Mouse (Mus musculus): ENCODE measurements around the gene Tbxas1. TPM values are rescaled to one million over a fixed set of nuclear protein-coding genes. Genes with fewer than 3 reads are reported as not detected.

The Tbxas1 gene
- polyA plus RNA-seq, 1 experiment from 2014 or later: 1.0 TPM

- H3K4me2 ChIP-seq (ENCODE audit: low read depth, low read length): no peak overlapping the region
These were observed 37.6 kb downstream of the Tbxas1 start for GRCm38 (mm10) chr6:38912845-38913244.

GRCm38 (mm10) chr6:38913386-38914042 lies 38.3 kb downstream of the Tbxas1 start:
- Histone ChIP-seq H3K9me3 (replicated peaks; ENCODE audit: control insufficient read depth, low read length) (no peaks in the 10 kb centered on the region), H3K9ac (replicated peaks; ENCODE audit: low read length) (no peak overlapping the region), H3K27me3 (ENCODE audit: control insufficient read depth, insufficient read depth, low read length) (no peaks in the 10 kb centered on the region), H3K4me2 (ENCODE audit: low read depth, low read length) (no peak overlapping the region), H3K4me3 (ENCODE audit: low read depth, low read length) (no peak overlapping the region), H3K4me1 (ENCODE audit: control insufficient read depth, insufficient read depth, low read length) (no peaks in the 10 kb centered on the region), H3K36me3 (replicated peaks; ENCODE audit: control insufficient read depth, insufficient read depth, low read depth, low read length) (no peaks in the 10 kb centered on the region), H3K27ac (replicated peaks; ENCODE audit: low read depth, low read length) (no peak overlapping the region)
- WGBS: 66% methylated on average over 13 of the region's 13 CpGs
- no peak for DNase-seq (ENCODE audit: low spot score)
- no peak for ATAC-seq (replicated peaks; ENCODE audit: insufficient number of reproducible peaks, low FRiP score, low TSS enrichment, low read depth)

More at GRCm38 (mm10) chr6:38912845-38913244, 37.6 kb downstream of the Tbxas1 start:
- WGBS: 84% methylated on average over 9 of the region's 9 CpGs
- Histone ChIP-seq H3K9me3 (replicated peaks; ENCODE audit: control insufficient read depth, low read length) (no peaks in the 10 kb centered on the region), H3K36me3 (replicated peaks; ENCODE audit: control insufficient read depth, insufficient read depth, low read depth, low read length) (no peaks in the 10 kb centered on the region), H3K27ac (replicated peaks; ENCODE audit: low read depth, low read length) (no peak overlapping the region), H3K27me3 (ENCODE audit: control insufficient read depth, insufficient read depth, low read length) (no peaks in the 10 kb centered on the region), H3K9ac (replicated peaks; ENCODE audit: low read length) (no peak overlapping the region), H3K4me3 (ENCODE audit: low read depth, low read length) (no peak overlapping the region), H3K4me1 (ENCODE audit: control insufficient read depth, insufficient read depth, low read length) (no peaks in the 10 kb centered on the region)
- ATAC-seq (replicated peaks; ENCODE audit: insufficient number of reproducible peaks, low FRiP score, low TSS enrichment, low read depth) (no peak), DNase-seq (ENCODE audit: low spot score) (no peak)

GRCm38 (mm10) chr6:38914181-38914580 lies 39.0 kb downstream of the Tbxas1 start:
- no peak overlapping the region for H3K9ac ChIP-seq (replicated peaks; ENCODE audit: low read length)
- H3K27ac ChIP-seq (replicated peaks; ENCODE audit: low read depth, low read length): no peak overlapping the region
- no peaks in the 10 kb centered on the region for H3K36me3 ChIP-seq (replicated peaks; ENCODE audit: control insufficient read depth, insufficient read depth, low read depth, low read length)
- DNase-seq (ENCODE audit: low spot score): no peak
- no peak overlapping the region for H3K4me3 ChIP-seq (ENCODE audit: low read depth, low read length)
- WGBS: 83% methylated on average over 10 of the region's 10 CpGs
- no peak for ATAC-seq (replicated peaks; ENCODE audit: insufficient number of reproducible peaks, low FRiP score, low TSS enrichment, low read depth)
- no peaks in the 10 kb centered on the region for H3K9me3 ChIP-seq (replicated peaks; ENCODE audit: control insufficient read depth, low read length)
- no peaks in the 10 kb centered on the region for H3K4me1 ChIP-seq (ENCODE audit: control insufficient read depth, insufficient read depth, low read length)
- no peaks in the 10 kb centered on the region for H3K27me3 ChIP-seq (ENCODE audit: control insufficient read depth, insufficient read depth, low read length)
- H3K4me2 ChIP-seq (ENCODE audit: low read depth, low read length): no peak overlapping the region

- no peak overlapping the region for H3K4me2 ChIP-seq (ENCODE audit: low read depth, low read length)
- no peaks in the 10 kb centered on the region for H3K36me3 ChIP-seq (replicated peaks; ENCODE audit: control insufficient read depth, insufficient read depth, low read depth, low read length)
- no peak overlapping the region for H3K27ac ChIP-seq (replicated peaks; ENCODE audit: low read depth, low read length)
- no peak overlapping the region for H3K9ac ChIP-seq (replicated peaks; ENCODE audit: low read length)
- H3K9me3 ChIP-seq (replicated peaks; ENCODE audit: control insufficient read depth, low read length): no peaks in the 10 kb centered on the region
- H3K27me3 ChIP-seq (ENCODE audit: control insufficient read depth, insufficient read depth, low read length): no peaks in the 10 kb centered on the region
- ATAC-seq (replicated peaks; ENCODE audit: insufficient number of reproducible peaks, low FRiP score, low TSS enrichment, low read depth): no peak
- no peaks in the 10 kb centered on the region for H3K4me1 ChIP-seq (ENCODE audit: control insufficient read depth, insufficient read depth, low read length)
- H3K4me3 ChIP-seq (ENCODE audit: low read depth, low read length): no peak overlapping the region
- DNase-seq (ENCODE audit: low spot score): no peak
- WGBS: 55% methylated on average over 5 of the region's 5 CpGs
These were observed 40.6 kb downstream of the Tbxas1 start for GRCm38 (mm10) chr6:38915776-38916175.

DNA sequence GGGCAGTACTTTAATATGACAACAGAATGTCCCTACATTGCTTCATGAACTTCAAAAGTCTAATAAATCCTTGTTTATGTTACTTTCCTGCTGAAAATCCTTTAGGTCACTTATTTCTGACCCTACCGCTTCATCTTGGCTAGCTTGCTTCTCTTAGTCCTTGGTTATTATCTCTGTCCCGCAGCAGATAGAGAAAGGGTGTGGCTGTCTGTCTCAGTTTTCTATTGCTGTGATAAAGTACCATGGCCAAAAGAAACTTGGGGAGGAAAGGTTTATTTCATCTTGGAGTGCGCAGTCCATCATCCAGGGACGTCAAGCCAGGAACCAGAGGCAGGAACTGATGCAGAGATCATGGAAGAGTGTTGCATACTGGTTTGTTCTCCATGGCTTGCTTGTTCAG lies 41.4 kb downstream of the Tbxas1 start:
- Histone ChIP-seq H3K27me3 (ENCODE audit: control insufficient read depth, insufficient read depth, low read length) (no peaks in the 10 kb centered on the region), H3K4me2 (ENCODE audit: low read depth, low read length) (no peak overlapping the region), H3K9me3 (replicated peaks; ENCODE audit: control insufficient read depth, low read length) (no peaks in the 10 kb centered on the region), H3K4me1 (ENCODE audit: control insufficient read depth, insufficient read depth, low read length) (no peaks in the 10 kb centered on the region), H3K4me3 (ENCODE audit: low read depth, low read length) (no peak overlapping the region), H3K27ac (replicated peaks; ENCODE audit: low read depth, low read length) (no peak overlapping the region), H3K9ac (replicated peaks; ENCODE audit: low read length) (no peak overlapping the region), H3K36me3 (replicated peaks; ENCODE audit: control insufficient read depth, insufficient read depth, low read depth, low read length) (no peaks in the 10 kb centered on the region)
- no peak for DNase-seq (ENCODE audit: low spot score)
- WGBS: 93% methylated on average over 4 of the region's 4 CpGs
- ATAC-seq (replicated peaks; ENCODE audit: insufficient number of reproducible peaks, low FRiP score, low TSS enrichment, low read depth): no peak

DNA sequence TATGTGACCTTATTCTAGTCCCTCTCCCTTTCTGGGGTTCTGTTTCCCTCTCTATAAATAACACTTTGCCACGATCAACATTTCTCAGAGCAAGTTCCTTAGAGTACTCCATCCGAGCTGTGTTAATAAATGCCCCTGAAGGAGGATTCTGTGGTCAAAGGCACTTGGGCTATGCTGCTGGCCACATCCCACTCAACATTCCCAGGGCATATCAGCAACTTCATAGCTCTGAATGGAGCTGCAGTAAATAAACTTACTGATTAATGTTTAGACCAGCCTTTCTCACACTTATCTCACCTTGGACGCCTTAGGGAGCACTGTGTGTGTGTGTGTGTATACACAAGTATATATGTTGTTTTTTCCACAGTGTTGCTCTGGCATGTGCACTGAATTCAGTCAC lies 42.2 kb downstream of the Tbxas1 start:
- H3K4me3 ChIP-seq (ENCODE audit: low read depth, low read length): no peak overlapping the region
- H3K9me3 ChIP-seq (replicated peaks; ENCODE audit: control insufficient read depth, low read length): no peaks in the 10 kb centered on the region
- H3K9ac ChIP-seq (replicated peaks; ENCODE audit: low read length): no peak overlapping the region
- H3K27me3 ChIP-seq (ENCODE audit: control insufficient read depth, insufficient read depth, low read length): no peaks in the 10 kb centered on the region
- DNase-seq (ENCODE audit: low spot score): no peak
- no peak overlapping the region for H3K4me2 ChIP-seq (ENCODE audit: low read depth, low read length)
- no peak overlapping the region for H3K27ac ChIP-seq (replicated peaks; ENCODE audit: low read depth, low read length)
- no peak for ATAC-seq (replicated peaks; ENCODE audit: insufficient number of reproducible peaks, low FRiP score, low TSS enrichment, low read depth)
- 71% methylated on average over 3 of the region's 3 CpGs for WGBS
- H3K36me3 ChIP-seq (replicated peaks; ENCODE audit: control insufficient read depth, insufficient read depth, low read depth, low read length): no peaks in the 10 kb centered on the region
- no peaks in the 10 kb centered on the region for H3K4me1 ChIP-seq (ENCODE audit: control insufficient read depth, insufficient read depth, low read length)

DNA sequence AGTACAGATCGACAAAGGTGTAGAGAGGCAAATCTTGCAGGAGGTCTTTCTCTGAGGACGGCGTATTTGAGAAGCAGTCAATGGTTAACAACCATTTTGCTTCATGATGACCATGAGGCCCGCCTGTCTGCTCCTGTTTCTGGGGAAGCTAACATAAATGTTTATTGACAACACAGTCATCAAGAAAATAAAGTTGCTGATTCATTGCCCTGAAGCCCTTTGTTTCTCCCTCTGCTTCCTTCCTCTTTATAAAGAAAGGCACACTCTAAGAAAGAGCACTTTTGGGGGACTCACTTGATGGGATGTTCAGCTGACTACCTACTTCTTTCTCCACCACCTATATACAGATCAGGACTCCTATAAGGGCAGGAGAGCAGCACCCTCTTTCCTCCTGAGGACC lies 43.5 kb downstream of the Tbxas1 start:
- H3K36me3 ChIP-seq (replicated peaks; ENCODE audit: control insufficient read depth, insufficient read depth, low read depth, low read length): no peaks in the 10 kb centered on the region
- WGBS: 85% methylated on average over 4 of the region's 4 CpGs
- H3K4me3 ChIP-seq (ENCODE audit: low read depth, low read length): no peak overlapping the region
- DNase-seq (ENCODE audit: low spot score): no peak
- H3K4me2 ChIP-seq (ENCODE audit: low read depth, low read length): no peak overlapping the region
- no peaks in the 10 kb centered on the region for H3K9me3 ChIP-seq (replicated peaks; ENCODE audit: control insufficient read depth, low read length)
- H3K27me3 ChIP-seq (ENCODE audit: control insufficient read depth, insufficient read depth, low read length): no peaks in the 10 kb centered on the region
- no peaks in the 10 kb centered on the region for H3K4me1 ChIP-seq (ENCODE audit: control insufficient read depth, insufficient read depth, low read length)
- ATAC-seq (replicated peaks; ENCODE audit: insufficient number of reproducible peaks, low FRiP score, low TSS enrichment, low read depth): no peak
- H3K9ac ChIP-seq (replicated peaks; ENCODE audit: low read length): no peak overlapping the region
- H3K27ac ChIP-seq (replicated peaks; ENCODE audit: low read depth, low read length): no peak overlapping the region

- no peak overlapping the region for H3K4me2 ChIP-seq (ENCODE audit: low read depth, low read length)
- ATAC-seq (replicated peaks; ENCODE audit: insufficient number of reproducible peaks, low FRiP score, low TSS enrichment, low read depth): no peak
- H3K9me3 ChIP-seq (replicated peaks; ENCODE audit: control insufficient read depth, low read length): no peaks in the 10 kb centered on the region
- H3K27ac ChIP-seq (replicated peaks; ENCODE audit: low read depth, low read length): no peak overlapping the region
- H3K27me3 ChIP-seq (ENCODE audit: control insufficient read depth, insufficient read depth, low read length): no peaks in the 10 kb centered on the region
- no peaks in the 10 kb centered on the region for H3K4me1 ChIP-seq (ENCODE audit: control insufficient read depth, insufficient read depth, low read length)
- H3K4me3 ChIP-seq (ENCODE audit: low read depth, low read length): no peak overlapping the region
- no peak for DNase-seq (ENCODE audit: low spot score)
- H3K36me3 ChIP-seq (replicated peaks; ENCODE audit: control insufficient read depth, insufficient read depth, low read depth, low read length): no peaks in the 10 kb centered on the region
- 88% methylated on average over 14 of the region's 14 CpGs for WGBS
- H3K9ac ChIP-seq (replicated peaks; ENCODE audit: low read length): no peak overlapping the region
These were observed 44.0 kb downstream of the Tbxas1 start for GRCm38 (mm10) chr6:38919135-38919740.

Measured in embryonic facial prominence, embryonic 11.5 days (tissue).